Mouse (Mus musculus) megakaryocyte, adult 5-6 weeks (primary cell): ENCODE results near the gene Fdxr. TPM values are rescaled to one million over a fixed set of nuclear protein-coding genes. Genes with fewer than 3 reads are reported as not detected.
A peak's percentile ranks its signal among the peaks of the same experiment; 100 is the strongest.

Experiments used
- ATAC-seq: 2 replicates; pipeline ENCODE4 v1.8.0; 2016; ENCODE audit warnings: mild to moderate bottlenecking, inconsistent platforms; ENCODE audit not compliant: poor library complexity, severe bottlenecking
- total RNA-seq, 2 experiments: library from RNA; stranded (forward) in 1 of 2; stranded (reverse) in 1 of 2; fragments of 153-499, 151-499 nt in 1 of 2; fragments of 221-1000, 200-1000 nt in 1 of 2; gene quantifications; 2 replicates each; pipeline versions ENCODE4 v1.2.3 to v1.2.4; 2015 to 2017

Fdxr gene
- total RNA-seq, 2 experiments from 2014 or later, result 5.6 to 14.3 TPM

GRCm38 (mm10) chr11:115270148-115270861 lies 6.5 kb downstream of the Fdxr start:
- ATAC-seq, result peak; percentile 58; the same call in 1 of the 2 replicates

DNA sequence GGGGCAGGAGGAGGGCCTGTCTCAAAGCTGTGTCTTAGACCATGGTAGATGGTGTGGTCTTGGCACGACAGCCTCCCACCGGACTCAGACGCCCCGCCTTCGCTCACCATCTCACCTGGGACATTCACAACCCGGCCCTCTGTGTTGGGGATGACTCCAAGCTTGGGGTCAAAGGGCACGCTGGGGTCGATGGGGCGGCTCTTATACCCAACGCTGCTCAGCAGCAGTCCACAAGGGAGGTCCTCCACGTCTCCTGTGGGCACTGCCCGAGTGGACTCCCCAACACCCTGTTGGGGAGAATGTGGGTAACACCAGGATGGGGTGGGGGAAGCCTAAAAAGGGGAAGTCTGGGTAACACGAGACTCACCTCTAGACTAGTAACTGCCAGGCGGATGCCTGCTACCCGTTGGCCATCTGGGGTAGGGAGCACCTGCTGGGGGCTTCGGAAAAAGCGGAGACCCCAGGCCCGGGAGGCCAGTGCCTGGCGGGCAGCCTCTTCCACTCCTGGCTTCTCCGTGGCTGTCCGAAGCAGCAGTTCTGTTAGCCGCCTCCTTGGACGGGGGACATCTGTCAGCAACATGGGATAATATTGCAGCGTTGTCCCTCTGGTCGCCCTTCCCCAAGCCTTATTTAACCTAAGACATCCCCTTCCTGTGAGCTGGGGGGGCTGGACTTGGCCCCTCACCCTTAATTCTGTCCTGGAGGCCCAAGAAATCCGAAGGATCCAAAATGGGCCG lies 7.4 kb downstream of the Fdxr start:
- no peak for ATAC-seq

GRCm38 (mm10) chr11:115267958-115268357 lies 8.9 kb downstream of the Fdxr start:
- no peak for ATAC-seq

DNA sequence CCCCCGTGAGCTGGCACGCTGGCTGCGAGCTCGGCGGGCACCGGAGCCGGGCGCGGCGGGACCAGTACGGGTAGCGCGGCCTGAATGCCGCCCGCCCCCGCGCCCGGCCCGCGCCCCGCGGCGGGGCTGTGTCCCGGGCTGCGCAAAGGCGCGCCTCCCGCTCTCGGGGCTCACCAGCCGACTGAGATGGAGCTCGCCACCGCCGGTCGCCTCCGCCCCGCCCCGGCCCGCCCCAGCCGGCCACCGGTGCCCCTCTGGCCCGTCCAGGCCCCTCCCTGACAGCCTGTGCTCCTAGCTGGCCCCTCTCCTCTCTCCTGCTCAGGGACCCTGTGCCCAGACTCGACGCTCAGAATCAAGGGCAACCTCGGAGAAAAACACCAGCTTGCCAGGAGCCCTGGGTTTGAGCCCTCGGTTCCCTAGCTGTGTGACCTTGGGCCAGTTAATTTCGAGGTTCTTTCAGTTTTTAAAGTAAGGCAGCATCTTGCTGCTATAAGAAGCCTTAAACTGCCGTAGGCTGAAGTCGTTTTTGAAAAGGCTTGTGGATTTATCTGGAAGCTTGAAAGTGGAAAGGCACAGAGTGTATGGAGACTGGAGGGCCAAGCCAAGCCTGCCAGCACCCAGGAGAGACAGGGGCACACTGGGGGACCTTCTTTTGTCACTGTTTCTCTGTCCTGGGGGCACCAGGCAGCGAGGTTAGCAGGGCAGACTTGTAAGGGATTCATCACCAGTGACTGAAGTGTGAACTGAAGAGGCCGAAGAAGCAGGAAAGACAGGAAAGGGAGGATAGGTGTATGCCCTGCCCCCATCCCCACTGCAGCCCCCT lies 9.6 kb downstream of the Fdxr start, which contains the start of gene Grin2c:
Gene Grin2c (minus strand): TSS at position 183 of the 823 bp plus-strand sequence.
- no peak for ATAC-seq

- ATAC-seq, result no peak
Measured at GRCm38 (mm10) chr11:115266400-115266778, 10.5 kb downstream of the Fdxr start.

GRCm38 (mm10) chr11:115265771-115266399 lies 11.0 kb downstream of the Fdxr start:
- no peak for ATAC-seq

GRCm38 (mm10) chr11:115264862-115265668 lies 11.8 kb downstream of the Fdxr start:
- peak; percentile 61 for ATAC-seq

GRCm38 (mm10) chr11:115264136-115264861 lies 12.6 kb downstream of the Fdxr start:
- no peak for ATAC-seq

- ATAC-seq, result no peak
Measured at GRCm38 (mm10) chr11:115262954-115263353, 13.9 kb downstream of the Fdxr start.

DNA sequence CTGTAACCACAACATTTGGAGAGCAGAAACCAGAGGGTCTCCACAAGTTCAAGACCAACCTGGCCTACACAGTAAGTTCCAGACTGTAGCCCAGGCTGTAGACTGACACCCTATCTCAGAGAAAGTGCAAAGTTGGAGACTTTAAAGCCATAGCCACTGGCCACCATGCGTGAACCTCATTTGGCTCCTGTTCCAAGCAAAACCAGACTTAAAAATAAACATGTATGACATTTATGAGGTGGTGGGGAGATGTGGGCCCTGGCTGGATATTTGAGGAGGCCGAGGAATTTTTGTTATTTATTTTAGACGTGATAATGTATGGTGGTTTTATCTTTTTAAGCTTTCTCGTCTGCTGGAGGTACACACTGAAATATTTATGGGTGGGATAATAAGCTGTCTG lies 17.7 kb downstream of the Fdxr start:
- ATAC-seq, result no peak

DNA sequence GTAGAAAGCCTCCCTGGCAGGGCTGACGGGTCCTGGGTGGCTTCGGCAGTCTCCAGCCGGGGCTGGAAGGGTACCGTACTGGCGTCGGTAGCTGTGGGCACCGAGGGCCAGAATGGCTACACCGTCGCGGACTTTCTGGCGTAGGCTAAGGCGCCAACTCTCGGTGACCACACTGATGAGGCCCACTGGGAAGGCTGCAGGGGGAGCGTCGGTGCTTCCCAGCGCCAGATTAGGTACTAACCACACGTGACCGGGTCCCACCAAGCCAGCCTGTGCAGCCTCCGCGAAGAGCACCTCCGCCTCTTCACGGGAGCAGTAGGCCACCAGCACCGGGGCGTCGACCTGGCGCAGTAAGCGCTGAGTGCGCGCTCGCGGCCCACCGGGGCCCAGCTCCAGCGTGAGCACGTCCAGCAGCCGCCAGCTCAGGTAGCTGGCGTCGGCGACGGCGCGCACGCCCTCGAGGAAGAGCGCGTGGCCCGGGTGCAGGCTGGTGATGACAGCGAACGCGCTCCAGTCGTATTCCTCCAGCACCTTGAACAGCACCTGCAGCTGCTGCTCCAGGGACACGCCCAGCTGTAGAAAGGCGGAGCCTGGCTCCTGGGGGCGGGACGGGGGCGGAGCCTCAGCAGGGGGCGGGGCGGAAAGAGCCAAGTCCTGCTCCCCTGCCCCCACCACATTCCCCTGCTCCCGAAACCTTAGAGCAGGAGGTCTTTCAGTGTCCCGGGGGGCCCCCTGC lies 18.9 kb downstream of the Fdxr start:
- no peak for ATAC-seq

- ATAC-seq, result no peak
Measured at GRCm38 (mm10) chr11:115251258-115251657, 25.6 kb downstream of the Fdxr start.

GRCm38 (mm10) chr11:115250405-115251090 lies 26.3 kb downstream of the Fdxr start:
- no peak; the same call in 1 of the 2 replicates for ATAC-seq

GRCm38 (mm10) chr11:115249721-115250404 lies 27.0 kb downstream of the Fdxr start:
- ATAC-seq, result 0 out of 2 replicates have a peak, but pooled peaks have one; percentile 6

DNA sequence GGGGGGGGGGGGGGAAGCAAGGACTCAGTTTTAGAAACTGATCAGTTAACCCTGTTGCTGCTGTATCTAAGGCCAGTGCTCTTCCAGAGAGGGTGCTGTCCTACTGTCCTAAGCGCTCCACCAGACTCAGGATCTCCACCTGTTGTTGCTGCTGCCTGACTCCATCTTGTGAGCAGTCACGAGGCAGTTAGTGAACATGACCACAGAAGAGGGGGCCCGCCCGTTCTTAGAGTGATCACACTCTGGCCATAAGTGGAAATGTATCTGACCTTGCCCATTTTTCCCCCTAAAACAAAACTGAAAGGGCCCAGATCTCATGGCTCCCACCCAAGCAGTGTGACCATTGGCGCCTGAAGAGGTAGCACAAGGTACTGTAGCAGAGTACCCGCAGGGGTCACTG lies 28.9 kb downstream of the Fdxr start:
- no peak for ATAC-seq

DNA sequence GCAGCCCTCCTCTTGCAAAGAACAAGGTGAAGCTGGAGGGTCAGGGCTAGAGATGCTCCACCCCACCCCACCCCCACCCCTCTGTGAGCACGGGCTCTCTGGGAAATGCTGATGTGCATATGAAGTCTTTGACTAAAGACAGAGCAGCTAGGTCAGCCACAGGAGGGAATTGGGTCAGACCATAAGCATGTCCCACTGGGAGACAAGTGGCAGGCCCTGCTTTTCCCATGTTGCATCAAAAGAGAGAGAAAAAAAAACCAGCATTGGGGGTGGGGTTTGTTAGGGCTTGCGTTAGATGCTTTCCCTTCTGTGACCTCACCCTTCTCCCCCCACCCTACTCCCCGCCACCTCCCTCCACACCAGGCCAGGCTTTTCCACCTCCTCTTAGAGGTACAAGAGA lies 29.6 kb downstream of the Fdxr start:
- no peak for ATAC-seq

- no peak for ATAC-seq
Measured at GRCm38 (mm10) chr11:115246386-115246785, 30.5 kb downstream of the Fdxr start.
